Mouse (Mus musculus) heart, adult 8-10 months (tissue): ENCODE results near the gene Vwde. TPM values are rescaled to one million over a fixed set of nuclear protein-coding genes. Genes with fewer than 3 reads are reported as not detected.
A peak's percentile ranks its signal among the peaks of the same experiment; 100 is the strongest.

ENCODE experiments used
- DNase-seq: peaks from one replicate; pipeline ENCODE4 v3.0.0; 2022; ENCODE audit warnings: low spot score
- total RNA-seq, 4 experiments: library from RNA; stranded (reverse); gene quantifications; 2 replicates each; pipeline ENCODE4 v1.2.4; 2022

Vwde gene
- total RNA-seq: not detected

DNA sequence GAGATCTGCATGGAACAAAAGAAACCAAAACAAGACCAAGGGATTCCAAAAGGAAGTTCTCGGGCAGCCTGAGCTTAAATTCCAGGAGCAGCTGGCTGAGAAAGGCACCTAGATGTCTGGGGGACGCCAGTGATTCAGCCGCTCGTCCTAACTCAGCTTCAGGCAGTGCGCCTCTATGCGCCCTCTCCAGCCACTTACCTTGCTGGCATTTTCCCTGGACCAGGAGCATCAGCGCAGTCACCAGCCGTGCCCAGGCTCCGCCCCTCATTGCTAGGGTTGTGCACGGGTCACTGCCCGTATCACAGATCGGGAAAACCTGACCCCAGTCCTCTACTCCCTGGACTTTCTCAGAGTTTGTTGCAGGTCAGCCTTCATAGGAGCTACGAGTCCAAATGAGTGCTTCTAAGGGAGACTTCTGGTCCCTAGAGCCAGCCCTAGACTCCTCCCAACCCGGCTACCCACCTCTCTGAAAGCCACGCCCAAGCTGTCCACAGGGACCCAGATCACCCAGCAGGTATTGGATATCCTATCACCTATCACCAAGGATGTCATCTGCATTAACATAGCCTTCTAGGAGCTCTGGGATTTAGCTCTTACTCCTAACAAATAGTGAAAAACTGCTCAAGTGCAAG is at the start of gene Vwde:
Vwde (minus strand) TSS at position 370 of the 632 bp plus-strand sequence.
- no peak for DNase-seq

DNA sequence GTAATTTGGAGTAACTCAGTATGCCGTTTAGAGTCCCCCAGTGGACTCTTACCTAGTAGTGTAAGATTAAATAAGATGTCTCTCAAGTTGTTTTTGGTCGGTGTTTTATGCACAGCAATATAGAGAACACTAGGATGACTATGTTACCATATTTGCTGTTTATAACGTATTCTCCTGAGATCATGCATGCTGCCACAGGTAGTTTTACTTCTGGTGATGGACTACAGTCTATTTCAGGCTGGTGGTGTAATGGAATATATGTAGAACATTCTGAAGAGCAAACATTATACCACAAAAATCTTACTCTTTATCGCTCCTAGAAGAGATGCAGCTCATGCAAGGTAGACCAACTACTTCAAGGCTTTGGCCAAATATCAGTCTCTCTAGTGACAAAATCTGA is 30.6 kb upstream of the Vwde start:
- no peak for DNase-seq

DNA sequence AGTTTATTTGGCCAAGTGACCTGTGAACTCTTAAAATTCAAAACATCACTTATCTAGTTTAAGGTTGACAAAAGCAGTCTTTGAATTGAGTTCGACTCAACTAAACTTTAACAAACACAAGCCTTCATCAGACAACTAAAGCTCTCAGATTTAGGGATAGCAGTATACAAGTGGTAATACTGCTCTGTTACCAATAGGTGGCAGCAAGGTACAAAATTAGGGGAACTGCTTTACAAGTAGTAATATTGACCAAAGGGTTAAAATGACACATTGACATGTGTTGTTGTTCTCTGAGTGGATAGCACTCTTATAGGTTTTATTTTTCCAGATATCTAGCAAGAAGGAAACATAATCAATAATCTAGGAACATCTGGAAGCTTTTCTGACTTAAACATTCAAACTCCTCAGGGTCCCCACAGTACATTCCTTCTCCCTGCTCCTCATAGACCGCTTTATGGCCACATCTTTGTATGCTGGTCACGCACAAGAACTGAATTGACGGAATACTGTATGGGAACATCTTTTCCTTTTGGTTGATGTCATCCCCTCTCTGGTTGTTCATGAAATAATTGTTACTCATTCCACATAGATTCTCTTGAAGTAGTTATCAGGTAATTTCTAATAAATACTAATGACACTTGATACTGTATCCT is 23.7 kb upstream of the Vwde start:
- no peak for DNase-seq

DNA sequence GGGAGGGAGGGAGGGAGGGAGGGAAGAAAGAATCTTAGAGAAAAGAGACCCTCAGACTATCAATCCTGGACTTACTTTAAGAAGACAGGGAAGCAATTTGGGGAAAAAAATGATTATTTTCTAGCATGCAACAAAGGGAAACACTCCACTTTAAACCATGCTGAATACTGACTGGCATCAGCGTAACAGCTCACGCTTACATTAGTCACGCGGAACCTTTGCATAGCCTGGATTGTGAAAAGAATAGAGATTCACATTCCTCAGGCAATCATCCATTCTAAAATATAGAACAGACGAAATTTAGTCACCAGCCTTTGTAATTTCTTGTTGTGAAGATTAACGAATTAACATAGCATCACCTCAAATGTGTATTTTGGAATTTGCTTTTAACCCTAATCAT is 18.6 kb downstream of the Vwde start:
- no peak for DNase-seq

DNA sequence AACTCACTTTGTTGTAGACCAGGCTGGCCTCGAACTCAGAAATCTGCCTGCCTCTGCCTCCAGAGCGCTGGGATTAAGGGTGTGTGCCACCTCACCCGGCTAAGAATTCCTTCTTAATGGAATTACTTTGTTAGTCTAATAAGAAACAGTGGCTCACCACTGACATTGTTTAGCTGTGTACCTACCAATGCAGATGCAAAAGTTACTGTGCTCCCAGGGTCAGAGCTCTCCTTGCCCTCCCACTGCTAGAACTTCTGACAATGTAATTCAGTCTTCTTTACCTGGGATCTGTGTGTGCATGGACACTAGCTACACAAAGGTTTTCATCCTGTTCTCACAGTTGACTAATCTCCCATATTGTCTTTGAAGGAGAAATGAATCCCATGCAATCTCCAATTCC is 27.3 kb downstream of the Vwde start:
- no peak for DNase-seq

DNA sequence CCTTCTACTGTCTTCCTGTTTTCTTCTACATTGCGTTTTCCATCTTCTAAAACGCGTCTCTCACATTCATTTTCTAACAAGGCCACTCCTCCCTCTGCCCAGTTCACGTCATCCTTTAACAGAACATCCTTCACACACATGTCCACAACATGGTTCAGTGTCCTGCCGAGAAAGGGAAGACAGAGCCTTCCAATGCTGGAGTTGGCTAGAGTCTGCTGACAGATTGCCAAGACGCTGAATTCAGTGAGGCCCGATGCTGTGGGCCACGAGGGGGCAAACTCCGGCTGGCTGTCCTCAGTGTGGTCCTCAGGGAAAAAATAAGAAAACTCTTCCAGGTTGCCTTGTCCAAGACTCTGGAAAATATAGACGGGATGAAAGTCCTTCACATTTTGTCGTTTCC is 37.9 kb downstream of the Vwde start:
- DNase-seq: no peak

DNA sequence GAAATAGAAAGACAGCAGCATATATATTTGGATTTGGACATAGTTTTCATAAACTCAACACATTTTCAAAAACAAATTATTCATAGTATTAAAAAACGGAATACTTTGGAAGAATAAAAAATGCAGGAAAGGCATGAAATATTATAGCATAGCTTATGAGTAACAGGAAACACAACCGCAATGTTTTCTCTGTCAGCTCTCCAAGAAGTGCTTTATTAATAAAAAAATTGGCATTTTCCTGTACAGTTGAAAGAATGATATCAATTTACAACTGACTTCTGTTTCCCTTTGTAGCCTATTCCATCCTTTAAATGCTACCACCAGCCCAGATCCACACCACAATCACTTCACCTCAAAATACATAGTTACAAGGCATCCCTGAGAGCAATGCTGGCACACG is 44.7 kb downstream of the Vwde start:
- DNase-seq: no peak

DNA sequence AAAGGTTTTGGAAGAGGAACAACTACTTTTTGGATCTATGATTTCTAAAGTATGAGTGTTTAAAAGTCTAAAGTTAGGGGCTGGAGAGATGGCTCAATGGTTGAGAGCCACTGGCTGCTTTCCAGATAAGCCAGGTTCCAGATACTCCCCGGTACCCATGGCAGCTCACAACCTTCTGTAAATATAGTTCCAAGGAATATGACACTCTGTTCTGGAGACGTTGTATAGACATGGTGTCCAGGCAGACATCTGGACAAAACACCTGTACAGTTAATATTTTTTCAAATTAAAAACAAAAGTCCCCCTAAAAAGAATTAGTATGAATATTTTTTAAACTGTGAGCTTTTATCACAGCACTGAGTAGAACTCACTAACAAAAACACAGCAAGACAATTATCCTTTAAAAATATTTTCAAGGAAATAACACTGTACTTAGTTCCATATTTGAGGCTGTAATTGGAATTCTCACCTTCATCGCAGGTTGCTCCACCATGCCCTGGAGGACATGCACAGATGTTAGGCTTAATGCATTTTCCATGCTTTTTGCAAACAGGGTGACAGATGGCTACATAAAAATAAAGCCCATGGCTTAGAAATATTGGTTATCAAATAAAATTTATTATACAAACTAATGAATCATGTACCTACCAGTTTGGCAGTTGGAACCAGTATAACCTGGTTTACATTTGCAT is 55.2 kb downstream of the Vwde start:
- no peak for DNase-seq

DNA sequence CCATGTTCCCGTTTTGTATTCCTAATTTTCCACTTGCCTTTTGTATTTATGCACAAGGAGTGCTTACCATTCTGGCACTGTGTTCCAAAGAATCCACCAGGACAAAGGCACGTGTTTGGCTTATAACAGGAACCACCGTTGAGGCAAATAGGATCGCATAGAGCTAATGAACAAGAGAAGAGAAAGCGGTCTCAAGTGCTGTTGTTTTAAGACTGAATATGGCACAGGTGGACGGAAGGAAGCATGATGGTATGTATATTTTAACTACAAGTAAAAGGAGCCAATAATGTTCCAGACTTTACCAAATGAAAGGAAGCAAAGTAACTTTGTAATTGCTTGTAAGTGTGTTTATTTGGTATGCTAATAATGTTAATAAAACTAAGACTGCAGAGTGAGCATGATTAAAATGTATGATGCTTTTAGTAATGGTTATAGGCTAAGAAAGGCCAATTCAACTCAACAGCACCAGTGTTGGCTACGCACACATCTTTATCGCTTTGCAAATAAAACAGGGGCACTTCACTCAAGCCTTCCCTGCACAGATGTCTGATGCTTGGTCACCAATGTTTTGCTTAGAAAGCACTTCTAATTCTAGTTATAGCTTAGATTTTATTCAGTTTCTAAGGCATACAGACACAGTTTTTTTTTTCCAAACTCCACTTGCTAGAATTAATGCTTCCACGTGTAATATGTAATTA is 58.4 kb downstream of the Vwde start:
- DNase-seq: no peak

DNA sequence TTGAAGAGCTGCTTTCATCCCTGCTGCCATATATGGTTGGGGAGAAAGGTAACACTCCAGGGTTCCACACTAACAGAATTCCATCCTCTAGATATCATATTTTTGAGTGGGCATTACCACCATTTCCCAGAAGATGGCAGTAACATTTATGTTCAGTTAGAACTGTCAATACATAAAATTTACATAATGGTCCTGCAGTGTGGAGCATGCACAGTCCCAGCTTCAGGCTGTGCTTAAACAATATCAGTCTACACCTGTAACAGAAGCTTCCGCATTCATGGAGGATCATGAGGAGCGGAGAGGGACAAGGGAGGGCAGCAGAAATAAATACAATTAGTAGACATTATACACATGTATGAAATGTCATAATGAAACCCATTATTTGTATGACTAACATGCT is 65.3 kb downstream of the Vwde start:
- DNase-seq: no peak

DNA sequence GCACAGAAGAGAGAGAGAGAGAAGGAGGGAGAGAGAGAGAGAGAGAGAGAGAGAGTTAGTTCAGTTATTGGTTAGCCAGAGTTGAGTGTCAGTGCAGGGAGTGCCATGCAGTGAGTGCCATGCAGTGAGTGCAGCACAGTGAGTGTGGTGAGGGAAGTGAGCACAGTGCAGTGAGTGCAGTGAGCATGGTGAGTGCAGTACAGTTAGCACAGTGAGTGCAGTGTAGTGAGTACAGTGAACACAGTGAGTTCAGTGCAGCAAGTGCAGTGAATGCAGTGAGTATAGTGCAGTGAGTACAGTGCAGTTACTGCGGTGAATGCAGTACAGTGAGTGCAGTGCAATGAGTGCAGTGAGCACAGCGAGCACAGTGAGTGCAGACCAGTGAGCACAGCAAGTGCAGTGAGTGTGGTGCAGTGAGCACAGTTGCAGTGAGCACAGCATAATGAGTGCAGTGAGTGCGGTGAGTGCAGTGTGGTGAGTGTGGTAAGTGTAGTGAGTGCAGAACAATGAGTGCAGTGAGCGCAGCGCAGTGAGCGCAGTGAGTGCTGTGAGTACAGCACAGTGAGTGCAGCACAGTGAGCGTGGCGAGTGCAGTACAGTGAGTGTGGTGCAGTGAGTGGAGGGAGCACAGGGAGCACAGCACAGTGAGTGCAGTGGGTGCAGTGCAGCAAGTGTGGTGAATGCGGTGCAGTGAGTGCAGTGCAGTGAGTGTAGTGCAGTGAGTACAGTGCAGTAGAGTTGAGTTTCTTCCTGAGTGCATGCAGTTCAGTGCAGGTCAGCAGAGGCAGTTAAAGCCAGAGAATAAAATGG is 70.7 kb downstream of the Vwde start:
- DNase-seq: no peak

DNA sequence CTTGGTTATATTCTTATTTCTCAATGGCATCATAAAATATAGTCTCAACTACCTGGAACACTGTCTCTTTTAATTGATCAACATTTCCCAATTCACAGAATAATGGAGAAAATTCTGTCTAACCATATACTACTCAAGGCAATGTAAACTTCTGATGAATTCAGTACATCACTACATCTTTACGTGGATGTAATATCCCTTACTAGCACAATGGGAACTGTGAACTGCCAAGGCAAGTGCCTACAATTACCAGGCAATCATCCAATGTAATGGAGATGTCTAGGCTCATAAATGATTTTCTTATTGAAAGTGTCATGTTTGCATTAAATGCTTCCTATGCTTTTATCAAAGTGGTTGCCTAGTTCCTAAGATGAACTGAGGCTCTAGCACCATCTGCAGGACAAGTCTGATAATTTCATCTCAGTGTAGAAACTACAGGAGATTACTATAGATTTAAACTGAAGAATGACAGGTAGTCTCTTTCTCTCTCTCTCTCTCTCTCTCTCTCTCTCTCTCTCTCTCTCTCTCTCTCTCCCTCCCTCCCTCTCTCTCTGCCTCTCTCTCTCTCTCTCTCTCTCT is 72.6 kb downstream of the Vwde start:
- DNase-seq: peak; percentile 7

DNA sequence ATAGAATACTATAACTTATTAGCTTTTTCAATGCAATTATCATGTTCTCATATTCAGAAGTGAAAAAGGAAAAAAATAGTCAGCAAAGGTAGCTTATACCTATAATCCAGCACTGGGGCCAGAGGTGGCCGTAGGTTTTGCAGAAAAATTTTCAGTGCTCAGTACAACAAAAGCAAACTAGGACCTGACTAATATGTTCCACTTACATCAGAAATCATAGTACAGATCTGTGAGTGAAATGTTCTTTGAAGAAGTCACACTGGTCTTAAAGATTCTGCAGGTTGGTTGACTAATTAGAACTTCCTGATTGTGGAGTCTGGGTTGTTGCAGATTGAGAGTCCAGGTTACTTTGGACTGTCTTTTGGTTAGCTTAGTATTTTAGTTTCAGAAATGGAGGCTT is 87.5 kb downstream of the Vwde start:
- no peak for DNase-seq

DNA sequence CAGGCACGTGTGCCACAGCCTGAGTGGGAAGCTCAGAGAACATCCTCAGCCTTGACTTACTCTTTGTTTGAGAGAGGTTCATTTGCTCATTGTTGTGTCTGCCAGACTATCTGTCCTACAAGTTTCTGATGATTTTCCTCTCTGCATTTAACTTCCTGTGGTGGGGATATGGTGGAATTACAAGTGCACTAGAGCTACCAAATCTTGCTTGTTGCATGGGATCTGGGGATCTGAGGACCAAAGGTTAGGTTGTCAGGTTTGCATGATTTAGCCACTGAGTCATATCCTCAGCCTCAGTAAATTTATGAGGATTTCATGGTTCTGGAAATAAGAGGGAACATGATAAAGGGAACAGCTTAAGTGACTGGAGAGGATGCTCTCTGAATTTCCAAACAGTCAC is 116.1 kb downstream of the Vwde start:
- DNase-seq: no peak

Other genes starting within 250 kb of the Vwde start
- gene Tmem106b, start 155.2 kb downstream of the Vwde start, total RNA-seq: 100 to 1,000 TPM; 138 to 173 (median 153) TPM